Mouse (Mus musculus): ENCODE measurements around the gene Zfp423. TPM values are rescaled to one million over a fixed set of nuclear protein-coding genes. Genes with fewer than 3 reads are reported as not detected.

Zfp423 gene
- polyA plus RNA-seq, 1 experiment from 2014 or later = 63.0 TPM

DNA sequence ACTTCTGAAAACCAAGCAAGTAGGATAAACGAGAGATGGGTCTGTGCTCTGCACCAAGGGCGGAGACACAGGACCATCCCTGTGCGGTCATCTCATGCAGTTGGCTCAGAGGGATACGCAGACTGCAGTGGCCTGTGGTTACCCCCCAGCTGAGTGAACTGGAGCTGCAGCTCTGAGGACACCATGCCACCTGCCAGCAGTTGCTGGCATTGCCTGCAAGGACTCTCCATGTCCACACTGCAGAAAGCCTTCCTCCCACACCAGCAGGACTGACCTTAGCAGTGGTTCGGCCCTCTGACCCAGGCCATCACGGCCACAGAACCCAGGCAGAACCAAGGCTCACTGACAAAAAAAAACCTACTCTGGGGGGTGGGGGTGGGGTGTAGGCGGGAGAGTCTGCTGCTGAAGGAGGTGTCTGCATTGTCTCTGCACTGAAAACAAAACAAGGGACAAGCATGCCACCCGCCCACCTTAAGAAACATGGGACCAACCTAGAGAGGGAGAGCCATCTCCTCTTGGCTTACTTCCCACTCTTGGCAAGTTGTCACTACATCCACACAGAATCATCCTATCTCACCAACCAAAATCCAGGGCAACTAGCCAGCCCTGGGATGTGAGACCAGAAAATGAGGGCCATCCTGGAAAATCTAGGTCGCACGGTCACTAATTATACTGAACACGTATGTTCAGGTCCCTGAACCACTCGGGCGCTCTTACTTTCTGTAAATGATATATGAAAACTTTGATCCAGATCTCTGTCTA lies 288.0 kb downstream of the Zfp423 start:
- DNase-seq (no peak), ATAC-seq (ENCODE audit: low FRiP score, low TSS enrichment) (no peak)
- Histone ChIP-seq H3K4me1 (ENCODE audit: control insufficient read depth, insufficient read depth, low read length) (peaks cover 26% of the 10 kb centered on the region), H3K9ac (replicated peaks; ENCODE audit: low read length) (no peak overlapping the region), H3K9me3 (ENCODE audit: control insufficient read depth, low read length) (no peaks in the 10 kb centered on the region), H3K4me2 (ENCODE audit: low read length) (no peak overlapping the region), H3K36me3 (ENCODE audit: control insufficient read depth, insufficient read depth, low read length) (no peaks in the 10 kb centered on the region), H3K27ac (replicated peaks; ENCODE audit: low read depth, low read length) (0 out of 2 replicates have a peak overlapping the region, but pooled peaks have one; percentile 57), H3K4me3 (replicated peaks; ENCODE audit: low read depth, low read length) (no peak overlapping the region), H3K27me3 (ENCODE audit: control insufficient read depth, insufficient read depth, low read length) (no peaks in the 10 kb centered on the region)
- WGBS = 83% methylated on average over 13 of the region's 13 CpGs

DNA sequence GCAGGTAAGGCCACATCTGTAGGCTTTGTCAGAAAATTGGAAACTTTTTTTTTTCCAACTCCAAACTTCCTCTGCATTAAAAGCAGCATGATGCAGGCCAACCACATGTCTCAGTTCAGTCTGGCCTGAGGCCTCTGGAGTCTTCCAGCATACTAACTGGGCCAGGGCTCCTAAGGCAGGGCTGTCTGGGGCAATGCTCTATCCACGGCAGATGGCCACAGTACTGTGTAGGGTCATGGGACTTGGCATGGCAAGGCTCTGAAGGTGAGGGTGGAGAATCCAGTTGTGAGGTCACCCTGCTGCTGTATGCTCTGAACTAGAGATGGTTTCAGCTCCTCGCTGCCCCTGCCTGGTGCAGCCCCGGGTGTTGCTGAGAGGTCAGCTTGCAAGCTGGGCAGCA lies 289.2 kb downstream of the Zfp423 start:
- DNase-seq (no peak), ATAC-seq (ENCODE audit: low FRiP score, low TSS enrichment) (no peak)
- H3K27ac ChIP-seq (replicated peaks; ENCODE audit: low read depth, low read length) = no peak overlapping the region
- H3K4me1 ChIP-seq (ENCODE audit: control insufficient read depth, insufficient read depth, low read length) = peaks cover 20% of the 10 kb centered on the region
- H3K36me3 ChIP-seq (ENCODE audit: control insufficient read depth, insufficient read depth, low read length) = no peaks in the 10 kb centered on the region
- H3K9ac ChIP-seq (replicated peaks; ENCODE audit: low read length) = no peak overlapping the region
- H3K27me3 ChIP-seq (ENCODE audit: control insufficient read depth, insufficient read depth, low read length) = no peaks in the 10 kb centered on the region
- no peaks in the 10 kb centered on the region for H3K9me3 ChIP-seq (ENCODE audit: control insufficient read depth, low read length)
- no peak overlapping the region for H3K4me3 ChIP-seq (replicated peaks; ENCODE audit: low read depth, low read length)
- 95% methylated on average over 3 of the region's 3 CpGs for WGBS
- H3K4me2 ChIP-seq (ENCODE audit: low read length) = no peak overlapping the region

DNA sequence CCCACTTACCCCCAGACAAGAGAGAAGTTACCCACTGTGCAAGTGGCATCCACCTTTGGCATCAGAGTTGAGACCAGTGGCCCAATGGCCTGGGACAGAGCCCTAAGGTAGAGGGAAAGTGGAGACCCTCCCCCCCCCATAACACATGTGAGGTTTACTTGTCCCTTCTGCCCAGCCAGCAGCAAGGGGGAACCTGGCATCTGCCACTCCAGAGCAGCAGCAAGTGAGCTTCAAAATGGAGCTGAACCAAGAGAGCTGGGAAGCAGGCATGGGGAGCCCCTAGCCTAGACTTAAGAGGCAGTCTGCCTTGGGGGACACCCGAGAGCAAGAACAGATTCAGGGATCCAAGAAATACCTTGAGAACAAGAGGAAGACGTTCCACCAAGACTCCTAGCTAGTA lies 290.7 kb downstream of the Zfp423 start:
- H3K4me2 ChIP-seq (ENCODE audit: low read length) = no peak overlapping the region
- H3K4me3 ChIP-seq (replicated peaks; ENCODE audit: low read depth, low read length) = no peak overlapping the region
- DNase-seq (no peak), ATAC-seq (ENCODE audit: low FRiP score, low TSS enrichment) (no peak)
- H3K36me3 ChIP-seq (ENCODE audit: control insufficient read depth, insufficient read depth, low read length) = no peaks in the 10 kb centered on the region
- H3K4me1 ChIP-seq (ENCODE audit: control insufficient read depth, insufficient read depth, low read length) = peaks cover 20% of the 10 kb centered on the region
- H3K9ac ChIP-seq (replicated peaks; ENCODE audit: low read length) = no peak overlapping the region
- 74% methylated on average over 2 of the region's 2 CpGs for WGBS
- peak overlapping the region; percentile 63 for H3K27ac ChIP-seq (replicated peaks; ENCODE audit: low read depth, low read length)
- H3K27me3 ChIP-seq (ENCODE audit: control insufficient read depth, insufficient read depth, low read length) = no peaks in the 10 kb centered on the region
- H3K9me3 ChIP-seq (ENCODE audit: control insufficient read depth, low read length) = no peaks in the 10 kb centered on the region

GRCm38 (mm10) chr8:87667914-87668643 lies 291.3 kb downstream of the Zfp423 start:
- Histone ChIP-seq H3K4me3 (replicated peaks; ENCODE audit: low read depth, low read length) (no peak overlapping the region), H3K36me3 (ENCODE audit: control insufficient read depth, insufficient read depth, low read length) (no peaks in the 10 kb centered on the region), H3K4me2 (ENCODE audit: low read length) (no peak overlapping the region), H3K9me3 (ENCODE audit: control insufficient read depth, low read length) (no peaks in the 10 kb centered on the region), H3K4me1 (ENCODE audit: control insufficient read depth, insufficient read depth, low read length) (peaks cover 26% of the 10 kb centered on the region), H3K27me3 (ENCODE audit: control insufficient read depth, insufficient read depth, low read length) (no peaks in the 10 kb centered on the region), H3K27ac (replicated peaks; ENCODE audit: low read depth, low read length) (peak overlapping the region; percentile 63), H3K9ac (replicated peaks; ENCODE audit: low read length) (no peak overlapping the region; the same call in 1 of the 2 replicates)
- 69% methylated on average over 26 of the region's 26 CpGs for whole genome bisulfite sequencing
- no peak for DNase-seq
- ATAC-seq (ENCODE audit: low FRiP score, low TSS enrichment) = no peak; the same call in 1 of the 2 replicates

GRCm38 (mm10) chr8:87667297-87667696 lies 292.1 kb downstream of the Zfp423 start:
- Histone ChIP-seq H3K36me3 (ENCODE audit: control insufficient read depth, insufficient read depth, low read length) (no peaks in the 10 kb centered on the region), H3K27ac (replicated peaks; ENCODE audit: low read depth, low read length) (peak overlapping the region; percentile 63), H3K9ac (replicated peaks; ENCODE audit: low read length) (no peak overlapping the region), H3K27me3 (ENCODE audit: control insufficient read depth, insufficient read depth, low read length) (no peaks in the 10 kb centered on the region), H3K4me1 (ENCODE audit: control insufficient read depth, insufficient read depth, low read length) (peaks cover 32% of the 10 kb centered on the region), H3K9me3 (ENCODE audit: control insufficient read depth, low read length) (no peaks in the 10 kb centered on the region), H3K4me2 (ENCODE audit: low read length) (no peak overlapping the region), H3K4me3 (replicated peaks; ENCODE audit: low read depth, low read length) (no peak overlapping the region)
- DNase-seq (no peak), ATAC-seq (ENCODE audit: low FRiP score, low TSS enrichment) (no peak)
- WGBS = 82% methylated on average over 6 of the region's 6 CpGs

- H3K4me2 ChIP-seq (ENCODE audit: low read length) = no peak overlapping the region
- ATAC-seq (ENCODE audit: low FRiP score, low TSS enrichment) (no peak), DNase-seq (no peak)
- no peaks in the 10 kb centered on the region for H3K27me3 ChIP-seq (ENCODE audit: control insufficient read depth, insufficient read depth, low read length)
- H3K36me3 ChIP-seq (ENCODE audit: control insufficient read depth, insufficient read depth, low read length) = no peaks in the 10 kb centered on the region
- no peak overlapping the region for H3K27ac ChIP-seq (replicated peaks; ENCODE audit: low read depth, low read length)
- WGBS = 95% methylated on average over 8 of the region's 8 CpGs
- H3K4me3 ChIP-seq (replicated peaks; ENCODE audit: low read depth, low read length) = no peak overlapping the region
- peaks cover 50% of the 10 kb centered on the region for H3K4me1 ChIP-seq (ENCODE audit: control insufficient read depth, insufficient read depth, low read length)
- H3K9ac ChIP-seq (replicated peaks; ENCODE audit: low read length) = no peak overlapping the region
- H3K9me3 ChIP-seq (ENCODE audit: control insufficient read depth, low read length) = no peaks in the 10 kb centered on the region
Measured at GRCm38 (mm10) chr8:87665337-87665736, 294.1 kb downstream of the Zfp423 start.

GRCm38 (mm10) chr8:87664217-87664509 lies 295.2 kb downstream of the Zfp423 start:
- Histone ChIP-seq H3K9me3 (ENCODE audit: control insufficient read depth, low read length) (no peaks in the 10 kb centered on the region), H3K27me3 (ENCODE audit: control insufficient read depth, insufficient read depth, low read length) (no peaks in the 10 kb centered on the region), H3K36me3 (ENCODE audit: control insufficient read depth, insufficient read depth, low read length) (no peaks in the 10 kb centered on the region), H3K4me3 (replicated peaks; ENCODE audit: low read depth, low read length) (no peak overlapping the region), H3K4me2 (ENCODE audit: low read length) (no peak overlapping the region), H3K9ac (replicated peaks; ENCODE audit: low read length) (no peak overlapping the region), H3K4me1 (ENCODE audit: control insufficient read depth, insufficient read depth, low read length) (peaks cover 54% of the 10 kb centered on the region), H3K27ac (replicated peaks; ENCODE audit: low read depth, low read length) (peak overlapping the region; percentile 46; the same call in 1 of the 2 replicates)
- 93% methylated on average over 2 of the region's 2 CpGs for WGBS
- no peak for DNase-seq
- ATAC-seq (ENCODE audit: low FRiP score, low TSS enrichment) = no peak

DNA sequence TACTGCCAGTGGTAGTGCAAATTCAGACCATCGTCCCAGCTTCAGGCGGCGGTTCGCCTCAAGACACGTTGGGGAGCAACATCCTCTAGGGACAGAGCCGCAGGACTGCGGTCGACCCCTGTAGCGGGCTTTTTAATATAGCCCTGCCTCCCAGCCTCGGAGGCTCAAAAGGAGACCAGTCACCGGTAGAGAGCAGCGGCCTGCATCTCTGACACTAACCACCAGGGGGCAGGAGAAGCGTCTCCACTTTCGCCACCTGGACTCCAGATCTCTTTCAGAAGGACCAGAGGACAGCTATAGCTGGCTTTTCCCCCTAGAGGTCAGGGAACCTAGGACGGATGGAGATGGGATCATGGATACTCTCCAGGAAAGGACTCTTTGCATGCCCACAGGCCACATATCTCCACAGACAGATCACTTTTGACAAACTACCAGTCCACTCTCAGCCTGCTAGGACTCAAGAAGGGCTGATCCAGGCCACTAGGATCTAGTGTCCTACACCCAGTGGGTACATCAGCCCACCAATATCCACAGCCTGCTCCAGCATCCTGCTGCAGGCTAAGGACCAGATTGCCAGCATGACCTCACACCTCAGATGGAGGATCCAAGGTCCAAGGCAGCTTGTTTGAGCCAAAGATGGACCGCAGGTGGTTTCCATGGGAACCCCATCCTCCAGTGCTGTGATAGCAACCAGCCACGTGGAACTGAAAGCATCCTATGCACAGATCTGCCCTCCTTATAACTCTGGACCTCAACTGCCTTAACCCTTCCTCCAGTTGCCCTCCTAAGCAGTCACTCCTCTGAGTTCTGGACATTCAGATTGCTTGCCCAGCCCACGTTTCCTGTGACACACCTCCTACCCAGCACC lies 295.8 kb downstream of the Zfp423 start:
- H3K9ac ChIP-seq (replicated peaks; ENCODE audit: low read length) = peak overlapping the region; percentile 50
- peaks cover 51% of the 10 kb centered on the region for H3K4me1 ChIP-seq (ENCODE audit: control insufficient read depth, insufficient read depth, low read length)
- 13% methylated on average over 18 of the region's 18 CpGs for WGBS
- ATAC-seq (ENCODE audit: low FRiP score, low TSS enrichment) = peak; percentile 18
- H3K36me3 ChIP-seq (ENCODE audit: control insufficient read depth, insufficient read depth, low read length) = no peaks in the 10 kb centered on the region
- DNase-seq = peak; percentile 89
- peak overlapping the region; percentile 90 for H3K27ac ChIP-seq (replicated peaks; ENCODE audit: low read depth, low read length)
- H3K4me3 ChIP-seq (replicated peaks; ENCODE audit: low read depth, low read length) = no peak overlapping the region
- H3K9me3 ChIP-seq (ENCODE audit: control insufficient read depth, low read length) = no peaks in the 10 kb centered on the region
- peak overlapping the region; percentile 55 for H3K4me2 ChIP-seq (ENCODE audit: low read length)
- no peaks in the 10 kb centered on the region for H3K27me3 ChIP-seq (ENCODE audit: control insufficient read depth, insufficient read depth, low read length)

Measured in midbrain, embryonic 14.5 days (tissue).